Mouse (Mus musculus): Measurements from ENCODE around the gene Bhmt2. TPM values are rescaled to one million over a fixed set of nuclear protein-coding genes. Genes with fewer than 3 reads are reported as not detected.

The Bhmt2 gene
- not detected in 2 replicates for polyA plus RNA-seq (2012; ENCODE audit: low replicate concordance)

GRCm38 (mm10) chr13:93674131-93674561 lies at the start of gene Bhmt2, which contains the start of gene Dmgdh:
Gene Bhmt2, minus strand, starts transcription at chr13:93674302.
Gene Dmgdh, plus strand, starts transcription at chr13:93674433.

GRCm38 (mm10) chr13:93637282-93638245 lies 36.5 kb downstream of the Bhmt2 start, which contains the start of gene Bhmt:
Gene Bhmt, minus strand, starts transcription at chr13:93637961.

Other genes with a start within 250 kb of the Bhmt2 start
- gene Jmy, start 174.5 kb downstream of the Bhmt2 start, polyA plus RNA-seq (2012; ENCODE audit: low replicate concordance): 8.4 and 19.8 TPM in 2 replicates
- not detected in 2 replicates for gene Bhmt, start 36.3 kb downstream of the Bhmt2 start, polyA plus RNA-seq (2012; ENCODE audit: low replicate concordance)
- not detected in 2 replicates for gene Dmgdh, start 131 bp upstream of the Bhmt2 start, polyA plus RNA-seq (2012; ENCODE audit: low replicate concordance)
- 28.4 and 69.2 TPM in 2 replicates for gene Arsb, start 97.3 kb upstream of the Bhmt2 start, polyA plus RNA-seq (2012; ENCODE audit: low replicate concordance)

Measured in hematopoietic multipotent progenitor cell, adult 10-12 weeks (in vitro differentiated cells).